Mouse (Mus musculus): ENCODE measurements around the gene Osbpl3.

Osbpl3 gene

DNA sequence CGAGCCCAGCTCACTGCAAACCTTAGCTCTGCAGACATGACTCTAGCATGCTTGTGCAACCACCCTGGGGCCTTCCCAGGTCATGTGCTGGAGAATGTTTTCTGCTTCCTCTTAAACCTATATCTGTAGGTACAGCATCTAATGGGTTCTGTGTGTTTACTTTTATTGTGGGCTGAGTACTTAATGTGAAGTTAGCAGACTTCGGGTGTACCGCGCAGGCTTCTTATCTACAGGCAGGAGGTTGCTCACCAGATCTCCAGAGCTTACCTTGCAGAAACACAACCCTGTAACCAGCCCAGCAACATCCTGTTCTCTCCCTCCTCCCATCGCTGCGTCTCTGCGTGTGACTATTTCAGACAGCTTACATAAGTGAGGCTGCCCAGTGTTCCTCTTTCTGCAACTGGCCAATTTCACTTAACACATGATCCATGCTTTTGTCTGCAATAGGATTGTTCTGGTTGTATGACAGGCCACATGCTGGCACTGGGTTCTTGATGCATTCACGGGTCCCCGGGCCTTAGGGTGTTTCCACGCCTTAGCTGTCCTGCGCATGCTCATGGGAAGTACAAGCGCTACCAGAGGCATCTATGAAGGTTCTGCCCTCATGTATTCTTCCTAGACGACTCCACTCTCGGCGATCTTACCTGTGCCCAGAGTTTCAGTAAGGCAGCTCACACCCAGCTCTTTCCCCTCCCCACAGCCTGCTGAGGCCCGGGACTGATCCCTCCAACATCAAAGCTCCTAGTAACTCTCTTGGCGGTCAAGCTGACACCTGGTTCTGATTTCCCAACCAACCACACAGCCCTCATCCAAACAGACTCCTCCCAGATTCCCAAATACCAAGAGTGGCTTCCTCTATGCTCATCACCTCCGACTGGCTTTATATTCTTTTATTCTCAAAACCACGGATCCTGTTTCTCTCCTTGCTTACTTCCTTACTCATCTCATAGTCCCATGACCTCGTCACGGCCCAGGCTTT is 78.0 kb downstream of the Osbpl3 start:
- intact Hi-C loops (cut with DNase I), result no loop called here

DNA sequence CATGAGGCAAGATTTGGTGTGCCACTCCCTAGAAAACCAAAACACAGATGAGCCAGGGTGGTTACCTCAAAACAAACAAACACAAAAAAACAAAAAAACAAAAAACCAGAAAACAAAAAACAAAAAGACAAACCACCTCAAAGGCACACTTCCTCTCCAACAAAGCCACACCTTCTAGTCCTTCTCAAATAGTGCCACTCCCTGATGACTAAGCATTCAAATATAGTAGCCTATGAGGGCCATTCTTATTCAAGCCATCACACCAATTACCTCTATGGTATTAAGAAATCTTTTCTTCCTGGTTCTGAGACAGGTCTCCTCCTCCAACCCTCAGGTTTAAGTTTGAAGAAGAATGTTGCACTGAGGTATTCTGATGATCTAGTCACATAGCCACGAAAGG is 79.3 kb downstream of the Osbpl3 start:
- intact Hi-C loops (cut with DNase I), result no loop called here

GRCm38 (mm10) chr6:50372516-50373424 is 83.2 kb downstream of the Osbpl3 start:
- intact Hi-C loops (cut with DNase I), result no loop called here

DNA sequence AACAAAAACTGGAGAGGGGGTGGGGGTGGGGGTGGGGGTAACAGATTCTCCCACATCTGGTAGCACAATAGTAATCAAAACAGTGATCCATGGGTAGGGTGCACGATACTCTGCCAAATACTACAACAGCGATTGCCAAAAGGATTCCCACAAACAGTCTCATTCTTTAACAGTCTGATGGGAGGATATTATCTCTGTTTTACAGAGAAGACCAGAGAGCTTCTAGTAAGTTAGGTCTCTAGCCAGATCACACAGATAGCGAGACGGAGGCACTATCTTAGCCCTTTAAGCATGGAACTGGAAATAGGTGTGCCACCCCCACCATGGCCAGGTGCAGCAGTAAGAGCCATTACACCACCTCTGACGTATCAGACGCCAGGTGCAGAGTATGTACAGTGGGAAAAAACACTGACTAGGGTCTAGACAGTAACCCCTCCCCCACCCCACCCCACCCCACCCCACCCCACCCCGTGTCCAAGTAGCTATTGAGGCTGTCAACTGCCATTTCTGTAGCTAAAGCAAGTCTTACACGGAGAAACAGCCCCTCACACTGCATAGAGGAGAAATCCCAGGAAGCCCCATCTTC is 84.4 kb downstream of the Osbpl3 start:
- intact Hi-C loops (cut with DNase I), result no loop called here

DNA sequence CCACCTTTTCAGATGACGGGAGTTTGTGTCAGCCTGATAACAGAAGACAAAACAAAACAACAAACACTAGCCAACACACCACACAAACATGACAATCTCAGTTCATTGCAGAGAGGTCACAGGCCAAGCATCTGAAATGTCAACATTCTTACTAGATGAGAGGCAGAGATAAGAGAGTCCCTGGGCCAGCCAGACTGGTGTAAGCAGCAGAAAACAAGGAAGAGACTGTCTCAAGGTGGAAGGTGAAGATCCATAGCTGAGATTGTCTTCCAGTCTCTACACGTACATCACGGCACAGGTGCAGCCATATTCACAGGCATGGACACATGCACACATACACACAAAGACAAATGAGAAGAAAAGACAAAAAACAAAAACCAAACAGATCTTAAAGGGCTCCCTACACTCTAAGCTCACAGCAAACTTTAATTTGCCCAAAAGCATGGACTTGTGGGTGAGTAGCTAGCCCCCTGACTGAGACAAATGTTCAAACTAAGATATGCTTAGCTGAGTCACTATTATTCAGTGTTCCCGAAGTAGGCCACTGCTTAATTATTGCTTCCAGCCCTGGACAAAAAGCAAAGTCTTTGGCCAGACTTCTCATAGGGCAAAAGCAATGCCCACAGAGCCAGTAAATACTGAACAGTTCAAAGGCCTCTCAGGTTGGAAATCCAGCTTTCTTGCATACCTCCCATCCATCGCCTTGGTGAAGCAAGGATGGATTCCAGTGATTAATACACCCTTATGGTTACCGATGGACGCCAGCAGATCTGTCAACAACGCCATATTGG is 87.3 kb downstream of the Osbpl3 start:
- intact Hi-C loops (cut with DNase I), result no loop called here

DNA sequence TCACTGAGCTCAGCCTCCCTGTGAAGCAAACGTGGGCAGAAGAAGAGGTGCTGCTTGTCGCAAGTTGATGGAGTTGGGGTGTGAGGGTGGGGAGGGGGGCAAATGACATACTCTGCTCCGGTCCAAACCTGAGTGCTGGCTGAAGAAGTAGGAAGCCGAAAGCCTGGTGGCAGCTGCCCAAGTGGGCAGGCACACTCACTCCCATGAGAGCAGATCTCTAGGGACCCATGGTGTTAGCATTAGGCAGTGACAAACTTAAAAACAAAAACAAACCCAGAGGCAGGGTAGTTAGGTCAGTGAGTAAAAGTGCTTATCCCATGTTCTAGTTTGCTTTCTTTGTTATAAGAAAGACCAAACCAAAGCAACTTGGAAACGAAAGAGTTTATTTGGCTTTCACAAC is 88.2 kb downstream of the Osbpl3 start:
- intact Hi-C loops (cut with DNase I), result no loop called here

GRCm38 (mm10) chr6:50366724-50367123 is 89.3 kb downstream of the Osbpl3 start:
- intact Hi-C loops (cut with DNase I), result no loop called here

DNA sequence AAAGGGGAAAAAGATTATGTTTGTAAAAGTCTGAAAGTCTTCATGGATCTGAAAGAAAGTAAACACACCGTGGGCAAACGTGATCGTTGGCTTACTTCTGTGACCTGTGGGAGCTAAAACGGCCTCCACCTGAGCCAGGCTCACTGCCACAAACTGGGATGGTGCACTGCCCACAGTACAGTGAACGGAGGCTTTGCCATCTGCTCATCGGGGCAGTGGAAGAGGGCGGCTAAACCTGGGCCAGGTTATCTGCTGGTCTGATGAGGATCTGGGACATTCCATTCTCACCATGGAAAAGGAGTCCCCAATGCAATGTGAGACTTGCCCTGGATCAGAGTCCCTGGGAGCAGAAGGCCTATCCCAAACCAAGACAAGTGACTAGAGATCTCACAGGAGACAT is 89.7 kb downstream of the Osbpl3 start:
- intact Hi-C loops (cut with DNase I), result no loop called here

DNA sequence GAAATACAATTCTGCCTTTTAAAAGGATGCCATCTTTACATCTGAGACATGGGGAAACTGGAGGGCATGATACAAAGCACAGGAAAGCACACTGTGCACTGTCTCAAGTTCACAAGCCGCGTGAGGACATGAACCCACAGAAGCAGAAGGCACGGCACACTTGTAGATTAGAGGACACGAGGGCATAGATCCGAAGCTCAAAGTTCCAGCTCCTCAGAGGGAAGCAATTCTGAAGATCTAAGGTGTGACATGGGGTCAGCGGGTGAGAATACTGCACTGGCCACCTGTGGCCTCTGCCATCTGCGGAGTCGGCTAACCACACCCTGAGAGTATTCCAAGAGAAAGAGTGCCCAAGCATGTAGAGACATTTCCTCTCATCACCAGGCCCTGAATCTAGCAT is 91.6 kb downstream of the Osbpl3 start:
- intact Hi-C loops (cut with DNase I), result no loop called here

DNA sequence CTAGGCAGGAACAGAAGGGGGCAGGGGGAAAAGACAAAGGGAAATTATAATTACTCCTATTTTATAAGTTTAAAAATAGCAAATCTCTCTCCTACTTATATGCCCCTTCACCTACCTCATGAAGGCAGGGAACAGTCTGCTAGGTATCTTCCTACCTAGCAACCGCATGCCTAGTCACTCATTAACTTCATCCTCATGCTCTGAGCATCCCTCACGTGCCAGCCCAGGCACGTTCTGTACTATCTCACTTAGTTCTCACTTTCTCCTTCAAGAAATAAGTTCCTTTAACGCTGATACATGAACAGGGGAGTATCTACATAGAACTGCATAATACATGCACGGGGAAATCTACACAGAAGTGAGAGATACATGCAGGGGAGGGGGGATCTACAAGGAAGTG is 92.6 kb downstream of the Osbpl3 start:
- intact Hi-C loops (cut with DNase I), result no loop called here

- intact Hi-C loops (cut with DNase I), result no loop called here
Observed at GRCm38 (mm10) chr6:50362704-50363261, 93.2 kb downstream of the Osbpl3 start.

DNA sequence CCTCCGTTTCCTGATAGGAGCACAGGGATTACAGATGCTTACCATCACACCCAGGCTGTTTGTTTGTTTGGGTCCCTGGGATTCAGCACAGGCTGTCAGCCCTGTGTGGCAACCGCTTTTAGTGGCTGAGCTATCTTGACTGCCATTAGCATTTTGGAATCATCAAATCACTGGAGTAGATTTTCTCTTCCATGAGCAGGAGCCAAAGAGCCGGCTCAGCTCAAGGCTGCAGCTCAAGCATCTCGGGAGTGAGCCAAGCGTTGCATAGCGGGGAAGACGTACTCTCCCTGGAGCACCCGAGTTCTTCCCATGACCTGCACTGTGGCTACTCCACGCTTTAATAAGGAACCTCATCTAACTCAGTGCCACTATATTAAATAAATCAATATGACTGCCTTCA is 93.8 kb downstream of the Osbpl3 start:
- intact Hi-C loops (cut with DNase I), result no loop called here

- intact Hi-C loops (cut with DNase I), result no loop called here
Observed at GRCm38 (mm10) chr6:50358104-50358679, 97.8 kb downstream of the Osbpl3 start.

GRCm38 (mm10) chr6:50354688-50355660 is 101.0 kb downstream of the Osbpl3 start:
- intact Hi-C loops (cut with DNase I), result no loop called here

- intact Hi-C loops (cut with DNase I), result no loop called here
Observed at GRCm38 (mm10) chr6:50352812-50353211, 103.2 kb downstream of the Osbpl3 start.

- intact Hi-C loops (cut with DNase I), result no loop called here
Observed at GRCm38 (mm10) chr6:50350911-50351310, 105.1 kb downstream of the Osbpl3 start.

DNA sequence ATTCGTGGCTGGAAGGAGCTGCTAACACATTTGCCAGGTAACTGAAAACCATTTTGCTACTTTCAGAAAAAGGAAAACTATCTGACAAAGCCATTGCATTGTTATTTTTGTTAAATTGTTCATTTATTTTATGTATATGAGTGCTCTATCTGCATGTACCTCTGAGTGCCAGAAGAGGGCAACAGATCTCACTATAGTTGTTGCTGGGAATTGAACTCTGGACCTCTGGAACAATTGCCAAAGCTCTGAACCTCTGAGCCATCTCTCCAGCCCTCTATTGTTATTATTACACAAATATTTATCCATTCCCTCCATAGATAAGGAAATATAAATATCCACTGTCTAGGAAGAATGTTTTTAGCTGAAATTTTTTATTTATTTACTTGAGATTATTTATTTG is 107.4 kb downstream of the Osbpl3 start:
- intact Hi-C loops (cut with DNase I), result no loop called here

DNA sequence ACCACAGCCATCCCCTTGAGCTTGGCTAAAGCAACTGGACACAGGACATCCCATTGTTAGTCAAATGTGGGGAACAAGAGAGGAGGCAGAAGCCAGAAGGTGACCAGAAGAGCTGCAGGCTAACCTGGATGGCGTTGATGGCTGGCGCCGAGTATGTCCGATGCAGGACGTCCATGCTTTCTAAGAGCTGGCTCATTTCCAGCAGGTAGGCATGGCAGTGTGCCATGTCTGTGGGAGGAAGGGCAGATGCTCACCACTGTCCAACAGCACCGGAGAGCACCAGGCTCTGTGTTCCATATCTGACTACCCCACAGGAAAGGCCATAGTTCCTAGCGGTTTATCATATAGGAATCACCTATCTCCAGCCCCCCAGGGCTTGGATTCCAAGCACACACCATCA is 109.8 kb downstream of the Osbpl3 start:
- intact Hi-C loops (cut with DNase I), result no loop called here
